Mouse (Mus musculus): ENCODE measurements at regions not wholly inside any gene's neighbourhood (a gene's known extent, or its start where the extent isn't known, plus 50 kb on each side); places are given as distances from the start of the nearest gene placed in this dataset.

GRCm38 (mm10) chrX:22898698-22899051 is 466.2 kb downstream of the Klhl13 start:
- no peak for DNase-seq (ENCODE audit: low read depth, low spot score)

GRCm38 (mm10) chrX:22898048-22898697 is 466.7 kb downstream of the Klhl13 start:
- no peak for DNase-seq (ENCODE audit: low read depth, low spot score)

GRCm38 (mm10) chrX:22869791-22870190 is 495.1 kb downstream of the Klhl13 start:
- no peak for DNase-seq (ENCODE audit: low read depth, low spot score)

- DNase-seq (ENCODE audit: low read depth, low spot score): no peak
Observed at GRCm38 (mm10) chrX:22849522-22850495, 515.1 kb downstream of the Klhl13 start.

GRCm38 (mm10) chrX:22848778-22849177 is 516.1 kb downstream of the Klhl13 start:
- DNase-seq (ENCODE audit: low read depth, low spot score): no peak

- no peak for DNase-seq (ENCODE audit: low read depth, low spot score)
Observed at GRCm38 (mm10) chrX:22833226-22833625, 531.7 kb downstream of the Klhl13 start.

- no peak for DNase-seq (ENCODE audit: low read depth, low spot score)
Observed at GRCm38 (mm10) chrX:22805184-22805583, 559.7 kb downstream of the Klhl13 start.

GRCm38 (mm10) chrX:22769971-22770530 is 594.8 kb downstream of the Klhl13 start:
- DNase-seq (ENCODE audit: low read depth, low spot score): no peak

GRCm38 (mm10) chrX:22739235-22739634 is 625.6 kb downstream of the Klhl13 start:
- DNase-seq (ENCODE audit: low read depth, low spot score): peak; percentile 2

GRCm38 (mm10) chrX:22698179-22698578 is 666.7 kb downstream of the Klhl13 start:
- DNase-seq (ENCODE audit: low read depth, low spot score): no peak

- DNase-seq (ENCODE audit: low read depth, low spot score): no peak
Observed at GRCm38 (mm10) chrX:22657722-22658342, 707.0 kb downstream of the Klhl13 start.
